Mouse (Mus musculus) brain, adult 2 months (tissue): ENCODE results near the gene Etv2.
A peak's percentile ranks its signal among the peaks of the same experiment; 100 is the strongest.

Experiments
- DNase-seq: peaks from one replicate; pipeline ENCODE4 v3.0.0; 2011; ENCODE audit warnings: low read depth, low spot score

Gene Etv2

GRCm38 (mm10) chr7:30635752-30636151, at the start of gene Etv2:
Gene Etv2, minus strand, starts transcription at chr7:30635852.
- no peak for DNase-seq

- DNase-seq = no peak
Measured at GRCm38 (mm10) chr7:30683425-30683824, 47.8 kb upstream of the Etv2 start.

GRCm38 (mm10) chr7:30681897-30682296, 46.2 kb upstream of the Etv2 start:
- DNase-seq = no peak

- peak; percentile 43 for DNase-seq
Measured at GRCm38 (mm10) chr7:30678263-30678975, 42.8 kb upstream of the Etv2 start.

- DNase-seq = no peak
Measured at GRCm38 (mm10) chr7:30671480-30671879, 35.8 kb upstream of the Etv2 start, which contains the start of gene Pmis2. Gene Pmis2, minus strand, starts transcription at chr7:30671605.

- peak; percentile 13 for DNase-seq
Measured at GRCm38 (mm10) chr7:30669229-30669628, 33.6 kb upstream of the Etv2 start.

GRCm38 (mm10) chr7:30665321-30665720, 29.7 kb upstream of the Etv2 start:
- no peak for DNase-seq

- DNase-seq = peak; percentile 98
Measured at GRCm38 (mm10) chr7:30664529-30665200, 29.0 kb upstream of the Etv2 start, which contains the start of gene Haus5. Gene Haus5, minus strand, starts transcription at chr7:30664994.

GRCm38 (mm10) chr7:30649591-30650540, 14.2 kb upstream of the Etv2 start, which contains the start of gene Rbm42:
Gene Rbm42, minus strand, starts transcription at chr7:30650317.
- peak; percentile 100 for DNase-seq

- no peak for DNase-seq
Measured at GRCm38 (mm10) chr7:30639083-30639482, 3.4 kb upstream of the Etv2 start.

- no peak for DNase-seq
Measured at GRCm38 (mm10) chr7:30636395-30636794, 743 bp upstream of the Etv2 start.

- DNase-seq = no peak
Measured at GRCm38 (mm10) chr7:30634621-30635020, 1.0 kb downstream of the Etv2 start.

GRCm38 (mm10) chr7:30633762-30634412, 1.8 kb downstream of the Etv2 start:
- no peak for DNase-seq

GRCm38 (mm10) chr7:30629013-30629412, 6.6 kb downstream of the Etv2 start:
- no peak for DNase-seq

- DNase-seq = no peak
Measured at GRCm38 (mm10) chr7:30626647-30627046, 9.0 kb downstream of the Etv2 start.

GRCm38 (mm10) chr7:30625530-30626384, 9.9 kb downstream of the Etv2 start, which contains the start of gene Cox6b1:
Gene Cox6b1, minus strand, starts transcription at chr7:30626151.
- DNase-seq = peak; percentile 98

- DNase-seq = peak; percentile 29
Measured at GRCm38 (mm10) chr7:30619202-30619601, 16.4 kb downstream of the Etv2 start.

GRCm38 (mm10) chr7:30618658-30619057, 17.0 kb downstream of the Etv2 start:
- DNase-seq = no peak

GRCm38 (mm10) chr7:30615049-30615760, 20.4 kb downstream of the Etv2 start:
- no peak for DNase-seq

GRCm38 (mm10) chr7:30614454-30614853, 21.2 kb downstream of the Etv2 start:
- DNase-seq = peak; percentile 43
